Mouse (Mus musculus) heart, adult 2 months (tissue): ENCODE measurements around the gene Adprhl1.

Source experiments
- CTCF ChIP-seq: fragments of 200-600 bp; IDR thresholded peaks from 2 replicates; pipeline ENCODE4 v1.8.1; 2022; ENCODE audit warnings: antibody characterized with exemption, mild to moderate bottlenecking, moderate library complexity
- EP300 ChIP-seq: fragments of 200-500 bp; IDR thresholded peaks from 2 replicates; pipeline ENCODE4 v1.6.1; 2011; ENCODE audit warnings: low read depth, low read length, control low read depth; ENCODE audit not compliant: insufficient read depth
- POLR2A ChIP-seq: fragments of 200-500 bp; IDR thresholded peaks from 2 replicates; pipeline ENCODE4 v1.6.1; 2011; ENCODE audit warnings: mild to moderate bottlenecking, low read depth, low read length, control low read depth; ENCODE audit not compliant: insufficient read depth

- TF ChIP-seq POLR2A (no peak), EP300 (no peak), CTCF (no peak)
Observed at GRCm38 (mm10) chr8:13218441-13218840, 35.5 kb downstream of the Adprhl1 start.
